Mouse (Mus musculus) right cerebral cortex, adult 2 months (tissue): ENCODE results near the gene Sorl1.

Experiments
- DNase-seq, 2 experiments: peaks; one replicate each; pipeline ENCODE4 v3.0.0; 2021 to 2022; ENCODE audit warnings: low spot score in 2 of 2

Gene Sorl1

GRCm38 (mm10) chr9:41922416-41922815 is 201.7 kb downstream of the Sorl1 start:
- no peak for DNase-seq

GRCm38 (mm10) chr9:41918657-41919380 is 205.3 kb downstream of the Sorl1 start:
- DNase-seq = no peak

GRCm38 (mm10) chr9:41918155-41918554 is 205.9 kb downstream of the Sorl1 start:
- DNase-seq = no peak

GRCm38 (mm10) chr9:41915571-41915970 is 208.5 kb downstream of the Sorl1 start:
- no peak for DNase-seq
